26 mouse cellular contexts compared by ENCODE assay signal in the genomic region with DNA sequence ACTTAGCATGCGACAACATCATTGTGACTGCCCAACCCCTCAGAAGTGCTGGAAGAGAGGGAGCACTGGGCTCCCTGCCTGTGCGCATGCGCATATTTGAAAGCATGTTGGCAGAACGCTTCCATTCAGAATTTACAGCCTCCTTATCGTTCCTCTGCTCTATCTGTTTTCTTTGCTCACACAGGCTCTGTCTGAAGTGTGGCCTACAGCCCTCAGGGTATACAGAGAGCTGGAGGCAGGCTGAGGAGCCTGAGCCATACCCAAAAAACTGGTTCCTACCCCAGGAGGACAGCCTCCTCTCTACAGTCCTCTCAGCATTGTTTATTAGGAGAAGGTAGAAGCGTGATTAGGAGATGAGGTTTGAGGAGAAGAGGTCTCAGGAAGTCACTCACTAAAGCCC. TPM values are rescaled to one million over a fixed set of nuclear protein-coding genes. Genes with fewer than 3 reads are reported as not detected.
A peak's percentile ranks its signal among the peaks of the same experiment; 100 is the strongest.
DNase-seq lines count a peak whose midpoint lies in the region; ATAC-seq and TF ChIP-seq lines count a peak whose summit lies in the region.
"Had no signal": no experiment of that assay in that cellular context is flagged by ENCODE, and none has a peak within 500 bp of the region (broad histone marks: within the 10 kb centered on the region; RNA-seq: fewer than 3 reads in every experiment).

No protein-coding gene starts in this region.

- DNase-seq in forebrain, postnatal 0 days, result no peak
- no peak for DNase-seq in forebrain, embryonic 10.5 days (ENCODE audit: extremely low spot score, low spot score)
- DNase-seq in kidney, postnatal 10 days, result peak; percentile 42
- DNase-seq in kidney, adult 18-20 months, result no peak
- DNase-seq in urinary bladder, postnatal 14 days (ENCODE audit: low spot score), result peak; percentile 28
- DNase-seq in urinary bladder, postnatal 36 days (ENCODE audit: low spot score in 2 of 2), result no peak
- no peak for DNase-seq in testis, postnatal 14 days (ENCODE audit: low spot score)
- DNase-seq: adrenal gland, adult 2 months; B cell, adult 2 months; cerebellum, adult 18-20 months; cerebellum, adult 9-10 months; cerebellum, postnatal 14 days; gastrocnemius, postnatal 25 days; heart, adult 18-20 months; heart, postnatal 10 days; heart, postnatal 36 days had no signal

- H3K36me3 ChIP-seq in forebrain, postnatal 0 days (ENCODE audit: insufficient read depth), result no peaks in the 10 kb centered on the region
- H3K36me3 ChIP-seq in forebrain, embryonic 10.5 days (replicated peaks), result no peaks in the 10 kb centered on the region
- H3K36me3 ChIP-seq: G1E; heart, embryonic 12.5 days; heart, embryonic 15.5 days; hindbrain, embryonic 10.5 days; hindbrain, embryonic 13.5 days had no signal

- TF ChIP-seq CTCF in forebrain, postnatal 0 days (IDR thresholded peaks at IDR 0.05; ENCODE audit: low read depth), result no peak

- H3K27me3 ChIP-seq in forebrain, postnatal 0 days (ENCODE audit: insufficient read depth, low read length), result no peaks in the 10 kb centered on the region
- H3K27me3 ChIP-seq in forebrain, embryonic 10.5 days (ENCODE audit: poor library complexity, severe bottlenecking), result no peaks in the 10 kb centered on the region
- H3K27me3 ChIP-seq: CH12.LX; heart, embryonic 12.5 days; heart, embryonic 15.5 days; hindbrain, embryonic 13.5 days; Patski had no signal

- peak; percentile 18; the same call in 1 of the 2 replicates for ATAC-seq in forebrain, postnatal 0 days
- ATAC-seq: forebrain, embryonic 14.5 days; hindbrain, embryonic 16.5 days; Patski had no signal

- no peaks in the 10 kb centered on the region for H3K4me1 ChIP-seq in forebrain, postnatal 0 days (ENCODE audit: insufficient read depth)
- H3K4me1 ChIP-seq in forebrain, embryonic 10.5 days, result no peaks in the 10 kb centered on the region
- H3K4me1 ChIP-seq: heart, embryonic 12.5 days; heart, embryonic 15.5 days; hindbrain, embryonic 10.5 days; hindbrain, embryonic 13.5 days had no signal

- H3K4me2 ChIP-seq in forebrain, postnatal 0 days (ENCODE audit: low read depth), result no peak overlapping the region
- H3K4me2 ChIP-seq: heart, embryonic 12.5 days; heart, embryonic 15.5 days; hindbrain, embryonic 13.5 days had no signal

- 64% methylated on average over 6 of the region's 6 CpGs for WGBS in forebrain, postnatal 0 days
- WGBS in forebrain, embryonic 10.5 days, result 88% methylated on average over 6 of the region's 6 CpGs

- no peak overlapping the region for H3K9ac ChIP-seq in forebrain, postnatal 0 days
- H3K9ac ChIP-seq: heart, embryonic 12.5 days; heart, embryonic 15.5 days; hindbrain, embryonic 13.5 days had no signal

- H3K4me3 ChIP-seq in forebrain, postnatal 0 days (ENCODE audit: low read depth, low read length), result no peak overlapping the region
- H3K4me3 ChIP-seq in forebrain, embryonic 10.5 days, result no peak overlapping the region
- H3K4me3 ChIP-seq: heart, embryonic 12.5 days; heart, embryonic 15.5 days; hindbrain, embryonic 10.5 days; hindbrain, embryonic 13.5 days had no signal

- no peak overlapping the region for H3K27ac ChIP-seq in forebrain, postnatal 0 days (ENCODE audit: low read depth, low read length)
- no peak overlapping the region for H3K27ac ChIP-seq in forebrain, embryonic 10.5 days
- H3K27ac ChIP-seq: heart, embryonic 15.5 days; hindbrain, embryonic 10.5 days; hindbrain, embryonic 13.5 days had no signal

- H3K9me3 ChIP-seq in forebrain, postnatal 0 days (ENCODE audit: low read length), result no peaks in the 10 kb centered on the region
- H3K9me3 ChIP-seq in forebrain, embryonic 10.5 days, result no peaks in the 10 kb centered on the region
- H3K9me3 ChIP-seq: G1E; heart, embryonic 12.5 days; heart, embryonic 15.5 days; hindbrain, embryonic 10.5 days; hindbrain, embryonic 13.5 days had no signal

RNA-seq across cellular contexts. Expression of a gene that starts 15.1 kb away (rescaled TPM):
- 19.2 and 20.8 TPM in 2 replicates for total RNA-seq in forebrain, postnatal 0 days (2014; rRNA removed)
- 18.0 and 20.2 TPM in 2 replicates for polyA plus RNA-seq in forebrain, postnatal 0 days (2015; fragmentation: Nextera tagmentation; extraction: Ambion mirVana)
- polyA plus RNA-seq in forebrain, embryonic 10.5 days (2016; fragmentation: Nextera tagmentation; extraction: Ambion mirVana), result 7.2 and 7.5 TPM in 2 replicates

RNA-seq across cellular contexts. Expression of a gene that starts 40.4 kb away (rescaled TPM):
- 3.0 TPM in 2 replicates for total RNA-seq in forebrain, postnatal 0 days (2014; rRNA removed)
- 2.4 and 3.1 TPM in 2 replicates for polyA plus RNA-seq in forebrain, postnatal 0 days (2015; fragmentation: Nextera tagmentation; extraction: Ambion mirVana)
- 2.0 and 2.3 TPM in 2 replicates for polyA plus RNA-seq in forebrain, embryonic 10.5 days (2016; fragmentation: Nextera tagmentation; extraction: Ambion mirVana)
- total RNA-seq: gastrocnemius, adult 8-10 months; gastrocnemius, postnatal 25 days had no signal
- polyA plus RNA-seq: Patski had no signal

Comparison
In these comparisons a context has a peak if more than half of its experiments do, and no peak if none do; other contexts are left out.
1. DNase-seq: peak in kidney, postnatal 10 days (single experiment) and urinary bladder, postnatal 14 days (single experiment); none in forebrain, postnatal 0 days (single experiment), forebrain, embryonic 10.5 days (single experiment), kidney, adult 18-20 months (single experiment), urinary bladder, postnatal 36 days (0 of 2) and testis, postnatal 14 days (single experiment).